Mouse (Mus musculus): ENCODE results near the gene Amdhd2.
A peak's percentile ranks its signal among the peaks of the same experiment; 100 is the strongest.

Gene Amdhd2

GRCm38 (mm10) chr17:24197032-24197824, 33.7 kb upstream of the Amdhd2 start:
- no peak for DNase-seq (ENCODE audit: low read depth, low spot score)

GRCm38 (mm10) chr17:24195349-24195748, 31.8 kb upstream of the Amdhd2 start:
- no peak for DNase-seq (ENCODE audit: low read depth, low spot score)

- no peak for DNase-seq (ENCODE audit: low read depth, low spot score)
These were observed 30.2 kb upstream of the Amdhd2 start for GRCm38 (mm10) chr17:24193769-24194168.

- DNase-seq (ENCODE audit: low read depth, low spot score): no peak
These were observed 29.7 kb upstream of the Amdhd2 start for GRCm38 (mm10) chr17:24193268-24193667.

GRCm38 (mm10) chr17:24192848-24193247, 29.3 kb upstream of the Amdhd2 start:
- DNase-seq (ENCODE audit: low read depth, low spot score): no peak

- DNase-seq (ENCODE audit: low read depth, low spot score): peak; percentile 77
These were observed 27.9 kb upstream of the Amdhd2 start for GRCm38 (mm10) chr17:24191481-24191880.

- DNase-seq (ENCODE audit: low read depth, low spot score): no peak
These were observed 27.4 kb upstream of the Amdhd2 start for GRCm38 (mm10) chr17:24190934-24191333.

GRCm38 (mm10) chr17:24174259-24174658, 10.7 kb upstream of the Amdhd2 start:
- DNase-seq (ENCODE audit: low read depth, low spot score): no peak

GRCm38 (mm10) chr17:24173423-24173822, 9.9 kb upstream of the Amdhd2 start:
- DNase-seq (ENCODE audit: low read depth, low spot score): peak; percentile 66

GRCm38 (mm10) chr17:24171738-24172137, 8.2 kb upstream of the Amdhd2 start:
- no peak for DNase-seq (ENCODE audit: low read depth, low spot score)

GRCm38 (mm10) chr17:24170729-24171128, 7.2 kb upstream of the Amdhd2 start:
- no peak for DNase-seq (ENCODE audit: low read depth, low spot score)

- no peak for DNase-seq (ENCODE audit: low read depth, low spot score)
These were observed 6.6 kb upstream of the Amdhd2 start for GRCm38 (mm10) chr17:24170125-24170524.

- peak; percentile 94 for DNase-seq (ENCODE audit: low read depth, low spot score)
These were observed 5.9 kb upstream of the Amdhd2 start, which contains the start of gene Atp6v0c for GRCm38 (mm10) chr17:24169317-24170065. Atp6v0c (minus strand) TSS chr17:24169702.

GRCm38 (mm10) chr17:24168590-24169277, 5.2 kb upstream of the Amdhd2 start:
- DNase-seq (ENCODE audit: low read depth, low spot score): peak; percentile 65

- no peak for DNase-seq (ENCODE audit: low read depth, low spot score)
These were observed 4.4 kb upstream of the Amdhd2 start for GRCm38 (mm10) chr17:24167891-24168505.

GRCm38 (mm10) chr17:24167120-24167519, 3.6 kb upstream of the Amdhd2 start:
- DNase-seq (ENCODE audit: low read depth, low spot score): no peak

GRCm38 (mm10) chr17:24164566-24165259, 1.1 kb upstream of the Amdhd2 start:
- no peak for DNase-seq (ENCODE audit: low read depth, low spot score)

- no peak for DNase-seq (ENCODE audit: low read depth, low spot score)
These were observed 886 bp downstream of the Amdhd2 start for GRCm38 (mm10) chr17:24162584-24163175.

- no peak for DNase-seq (ENCODE audit: low read depth, low spot score)
These were observed 2.1 kb downstream of the Amdhd2 start for GRCm38 (mm10) chr17:24161466-24161865.

- DNase-seq (ENCODE audit: low read depth, low spot score): no peak
These were observed 6.0 kb downstream of the Amdhd2 start for GRCm38 (mm10) chr17:24157526-24157925.

GRCm38 (mm10) chr17:24157121-24157520, 6.4 kb downstream of the Amdhd2 start:
- no peak for DNase-seq (ENCODE audit: low read depth, low spot score)

Data from skeletal muscle tissue, adult 2 months (tissue).